Comparison of ENCODE assay signal across 14 mouse cellular contexts in genomic region chr13:109581284-109582070, GRCm38 (mm10).
DNase-seq lines count a peak whose midpoint lies in the region; ATAC-seq and TF ChIP-seq lines count a peak whose summit lies in the region.
"Had no signal": no experiment of that assay in that cellular context is flagged by ENCODE, and none has a peak within 500 bp of the region (broad histone marks: within the 10 kb centered on the region; RNA-seq: fewer than 3 reads in every experiment).

No protein-coding gene starts in this region.

- H3K4me2 ChIP-seq in kidney, embryonic 16.5 days (replicated peaks; ENCODE audit: low read depth, low read length) = no peak overlapping the region
- H3K4me2 ChIP-seq in midbrain, postnatal 0 days (ENCODE audit: low read depth, low read length, poor library complexity, severe bottlenecking) = no peak overlapping the region
- no peak overlapping the region for H3K4me2 ChIP-seq in midbrain, embryonic 13.5 days (replicated peaks)
- peak overlapping the region; percentile 30 for H3K4me2 ChIP-seq in heart, embryonic 12.5 days
- H3K4me2 ChIP-seq: limb, embryonic 13.5 days; neural tube, embryonic 15.5 days had no signal

- 80% methylated on average over 16 of the region's 16 CpGs for WGBS in kidney, embryonic 16.5 days
- WGBS in midbrain, postnatal 0 days = 77% methylated on average over 16 of the region's 16 CpGs
- WGBS in midbrain, embryonic 13.5 days = 81% methylated on average over 16 of the region's 16 CpGs
- 59% methylated on average over 16 of the region's 16 CpGs for WGBS in heart, embryonic 12.5 days
- whole genome bisulfite sequencing in lung, adult 2 months = 74% methylated on average over 16 of the region's 16 CpGs

- H3K9me3 ChIP-seq in kidney, embryonic 16.5 days (ENCODE audit: low read length) = no peaks in the 10 kb centered on the region
- no peaks in the 10 kb centered on the region for H3K9me3 ChIP-seq in midbrain, postnatal 0 days (ENCODE audit: low read length)
- H3K9me3 ChIP-seq in midbrain, embryonic 13.5 days = no peaks in the 10 kb centered on the region
- no peaks in the 10 kb centered on the region for H3K9me3 ChIP-seq in heart, embryonic 12.5 days (replicated peaks)
- H3K9me3 ChIP-seq: limb, embryonic 13.5 days; neural tube, embryonic 15.5 days had no signal

- H3K27me3 ChIP-seq in kidney, embryonic 16.5 days (ENCODE audit: insufficient read depth, low read length) = no peaks in the 10 kb centered on the region
- no peaks in the 10 kb centered on the region for H3K27me3 ChIP-seq in midbrain, postnatal 0 days (ENCODE audit: insufficient read depth, low read length)
- no peaks in the 10 kb centered on the region for H3K27me3 ChIP-seq in midbrain, embryonic 13.5 days
- H3K27me3 ChIP-seq in heart, embryonic 12.5 days (replicated peaks) = no peaks in the 10 kb centered on the region
- H3K27me3 ChIP-seq: CH12.LX; limb, embryonic 13.5 days; neural tube, embryonic 15.5 days had no signal

- peak; percentile 59 for DNase-seq in kidney, adult 18-20 months
- peak; percentile 14 for DNase-seq in midbrain, postnatal 0 days (ENCODE audit: low spot score)
- DNase-seq in kidney, postnatal 25 days = peak; percentile 21 to 41
- DNase-seq in lung, adult 2 months = no peak
- DNase-seq: embryo, embryonic 11 days; right cerebral cortex, postnatal 25 days had no signal

- no peak overlapping the region for H3K9ac ChIP-seq in kidney, embryonic 16.5 days (replicated peaks; ENCODE audit: low read length)
- H3K9ac ChIP-seq in midbrain, postnatal 0 days (replicated peaks; ENCODE audit: low read length, poor library complexity, severe bottlenecking) = no peak overlapping the region
- no peak overlapping the region for H3K9ac ChIP-seq in midbrain, embryonic 13.5 days (replicated peaks)
- no peak overlapping the region for H3K9ac ChIP-seq in heart, embryonic 12.5 days
- H3K9ac ChIP-seq: limb, embryonic 13.5 days; neural tube, embryonic 15.5 days had no signal

- H3K36me3 ChIP-seq in kidney, embryonic 16.5 days (ENCODE audit: insufficient read depth, low read length) = no peaks in the 10 kb centered on the region
- H3K36me3 ChIP-seq in midbrain, postnatal 0 days (ENCODE audit: insufficient read depth, low read length) = no peaks in the 10 kb centered on the region
- H3K36me3 ChIP-seq in midbrain, embryonic 13.5 days = no peaks in the 10 kb centered on the region
- no peaks in the 10 kb centered on the region for H3K36me3 ChIP-seq in heart, embryonic 12.5 days
- H3K36me3 ChIP-seq: limb, embryonic 13.5 days; neural tube, embryonic 15.5 days had no signal

- no peak for TF ChIP-seq CTCF in midbrain, postnatal 0 days (IDR thresholded peaks at IDR 0.05)
- no peak for TF ChIP-seq CTCF in lung, adult 2 months (IDR thresholded peaks at IDR 0.05; ENCODE audit: insufficient read depth, low read length)

- no peaks in the 10 kb centered on the region for H3K4me1 ChIP-seq in kidney, embryonic 16.5 days (ENCODE audit: insufficient read depth, low read length)
- H3K4me1 ChIP-seq in midbrain, postnatal 0 days (ENCODE audit: insufficient read depth, low read length) = no peaks in the 10 kb centered on the region
- H3K4me1 ChIP-seq in midbrain, embryonic 13.5 days (replicated peaks) = peaks cover 12% of the 10 kb centered on the region
- H3K4me1 ChIP-seq in heart, embryonic 12.5 days (replicated peaks) = 0 out of 2 replicates have a peak, but pooled peaks cover 5% of the 10 kb centered on the region
- H3K4me1 ChIP-seq in lung, adult 2 months (ENCODE audit: control insufficient read depth, insufficient read depth, low read length) = no peaks in the 10 kb centered on the region; the same call in 1 of the 2 replicates

- no peak for ATAC-seq in kidney, embryonic 16.5 days (ENCODE audit: low FRiP score, low TSS enrichment)
- no peak for ATAC-seq in midbrain, postnatal 0 days (ENCODE audit: low FRiP score)
- no peak for ATAC-seq in midbrain, embryonic 13.5 days
- no peak for ATAC-seq in heart, embryonic 12.5 days (ENCODE audit: insufficient number of reproducible peaks, low FRiP score)
- ATAC-seq in activated CD4-positive, CD25-positive, alpha-beta regulatory T cell, adult 4 months = no peak
- ATAC-seq: hindbrain, embryonic 16.5 days had no signal

- H3K4me3 ChIP-seq in kidney, embryonic 16.5 days (ENCODE audit: low read length) = no peak overlapping the region
- H3K4me3 ChIP-seq in midbrain, postnatal 0 days (ENCODE audit: low read depth, low read length) = no peak overlapping the region
- no peak overlapping the region for H3K4me3 ChIP-seq in midbrain, embryonic 13.5 days (replicated peaks)
- no peak overlapping the region for H3K4me3 ChIP-seq in heart, embryonic 12.5 days
- no peak overlapping the region for H3K4me3 ChIP-seq in lung, adult 2 months (replicated peaks; ENCODE audit: extremely low read depth, low read depth, low read length)
- H3K4me3 ChIP-seq: limb, embryonic 13.5 days; neural tube, embryonic 15.5 days had no signal

- no peak overlapping the region for H3K27ac ChIP-seq in kidney, embryonic 16.5 days (ENCODE audit: low read length)
- H3K27ac ChIP-seq in midbrain, postnatal 0 days (ENCODE audit: low read depth, low read length) = no peak overlapping the region
- H3K27ac ChIP-seq in midbrain, embryonic 13.5 days = no peak overlapping the region
- no peak overlapping the region for H3K27ac ChIP-seq in heart, embryonic 12.5 days (ENCODE audit: poor library complexity, severe bottlenecking)
- H3K27ac ChIP-seq: limb, embryonic 13.5 days; neural tube, embryonic 15.5 days had no signal

- TF ChIP-seq POLR2A in lung, adult 2 months (IDR thresholded peaks at IDR 0.05; ENCODE audit: borderline replicate concordance, extremely low read depth, low read depth, low read length) = no peak
